Mouse (Mus musculus): ENCODE measurements at regions not wholly inside any gene's neighbourhood (a gene's known extent, or its start where the extent isn't known, plus 50 kb on each side); places are given as distances from the start of the nearest gene placed in this dataset.

GRCm38 (mm10) chr7:143951172-143951571 lies 50.6 kb upstream of the Shank2 start:
- intact Hi-C loops (cut with DNase I): no loop called here
- DNase-seq (ENCODE audit: extremely low spot score in 1 of 2, low spot score in 2 of 2): peak in 1 of 2 experiments; percentile 11
- TF ChIP-seq CTCF (IDR thresholded peaks at IDR 0.05): peak; percentile 42
- Histone ChIP-seq H3K27ac (no peak overlapping the region), H3K4me3 (no peak overlapping the region)
